Mouse (Mus musculus): Measurements from ENCODE around the gene Ncln. TPM values are rescaled to one million over a fixed set of nuclear protein-coding genes. Genes with fewer than 3 reads are reported as not detected.

Ncln gene
- total and polyA plus RNA-seq, 3 experiments, result 35.5 to 154 (median 58.2) TPM

DNA sequence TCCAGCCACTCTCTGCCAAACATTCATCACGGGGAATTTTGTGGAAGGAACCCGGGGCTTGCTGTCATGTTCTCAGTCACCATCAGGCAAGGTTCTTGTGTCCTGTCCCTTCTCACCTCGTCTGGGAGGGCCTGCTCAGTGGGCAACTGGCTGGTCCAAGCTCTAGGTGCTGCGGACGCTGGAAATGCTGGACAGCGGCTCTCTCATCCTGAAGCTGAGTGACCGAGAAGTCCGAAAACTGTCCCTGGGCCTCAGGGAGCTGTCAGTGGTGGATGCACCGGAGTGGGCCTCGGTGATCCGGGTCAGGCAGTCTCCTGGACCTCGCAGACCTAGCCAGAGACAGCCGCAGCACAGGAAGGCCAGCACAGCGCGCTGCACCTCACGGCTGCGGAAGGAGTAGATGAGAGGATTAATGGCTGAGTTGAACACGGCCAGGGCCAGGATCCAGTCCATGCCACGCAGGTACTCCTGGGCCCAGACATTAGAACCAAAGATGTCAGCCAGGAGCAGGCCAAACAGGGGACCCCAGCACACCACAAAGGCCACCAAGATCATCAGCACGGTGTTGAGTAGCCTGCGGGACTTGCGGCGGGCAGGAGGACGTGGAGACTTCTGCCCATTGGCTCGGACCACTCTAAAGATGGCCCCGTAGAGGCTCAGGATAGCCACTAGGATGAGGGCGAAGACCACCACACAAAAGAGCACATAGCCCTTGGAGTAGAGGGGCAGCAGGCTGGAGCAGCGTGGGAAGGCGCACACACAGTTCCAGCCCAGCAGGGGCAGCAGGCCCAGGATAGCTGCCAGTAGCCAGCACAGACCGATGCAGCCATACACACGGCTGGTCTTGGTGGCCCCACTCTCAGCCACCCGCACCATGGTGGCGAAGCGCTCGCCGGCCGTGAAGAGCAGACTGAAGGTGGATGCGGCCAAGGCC is 2.4 kb upstream of the Ncln start:
- Histone ChIP-seq H3K9me3 (replicated peaks) (no peaks in the 10 kb centered on the region), H3K36me3 (replicated peaks) (peaks cover 62% of the 10 kb centered on the region), H3K27me3 (ENCODE audit: insufficient read depth, low read length) (no peaks in the 10 kb centered on the region), H3K4me1 (ENCODE audit: insufficient read depth, low read depth, low read length) (peaks cover 81% of the 10 kb centered on the region), H3K4me3 (ENCODE audit: low read depth, low read length) (peak overlapping the region; percentile 97; the same call in 1 of the 2 replicates)
- ATAC-seq (ENCODE audit: extremely low read depth, insufficient number of reproducible peaks, low FRiP score, poor library complexity, severe bottlenecking) (no peak), DNase-seq (ENCODE audit: low spot score) (no peak)
- no peak for TF ChIP-seq GATA2 (IDR thresholded peaks at IDR 0.05; ENCODE audit: borderline replicate concordance, low read depth, low read length)
- TF ChIP-seq CTCF (IDR thresholded peaks at IDR 0.05; ENCODE audit: low read depth, low read length), result peak; percentile 14; the same call in 1 of the 2 replicates

DNA sequence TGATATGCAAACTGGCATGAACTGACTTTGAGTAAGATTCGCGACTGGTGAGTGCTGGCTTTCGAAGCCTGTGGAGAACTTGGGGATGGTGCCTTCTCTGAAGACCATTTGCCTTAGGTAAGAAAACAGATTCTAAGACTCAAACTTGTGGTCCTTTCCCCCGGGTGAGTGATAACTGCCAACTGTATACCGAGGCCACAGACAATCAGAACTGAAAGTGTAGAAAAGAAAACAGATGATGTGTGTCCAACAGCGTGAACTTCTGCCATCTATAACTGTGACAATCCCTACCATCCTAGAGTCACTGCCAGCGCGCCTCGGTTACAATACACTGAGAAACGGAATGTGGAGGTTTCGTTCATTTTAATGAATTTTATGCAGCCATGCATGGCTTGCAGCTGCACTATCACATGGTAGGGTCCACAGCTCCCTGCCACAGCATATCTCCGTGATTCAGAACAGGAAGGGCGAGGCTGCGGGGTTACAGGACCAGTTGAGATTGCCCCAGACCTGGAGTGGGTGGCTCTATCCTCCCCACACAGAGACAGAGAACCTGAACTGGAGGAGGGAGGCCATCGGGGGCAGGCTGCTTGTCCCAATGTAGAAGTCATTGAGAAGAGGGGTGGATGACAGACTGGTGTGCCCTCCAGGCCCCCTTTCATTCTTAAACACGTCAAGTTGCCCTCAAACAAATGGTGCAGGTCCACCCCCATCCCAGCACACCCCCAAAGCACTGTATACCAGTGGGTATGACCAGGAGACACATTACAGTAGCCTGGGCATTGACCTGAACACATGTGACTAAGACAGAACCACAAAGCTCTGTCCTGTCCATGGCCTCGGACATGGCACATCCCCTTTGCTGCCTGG is 1.4 kb upstream of the Ncln start:
- TF ChIP-seq TAL1 (conservative IDR thresholded peaks at IDR 0.05; ENCODE audit: low read depth, low read length), result no peak
- no peak for TF ChIP-seq CTCF (IDR thresholded peaks at IDR 0.05; ENCODE audit: low read depth, low read length)
- no peak for TF ChIP-seq POLR2AphosphoS5 (IDR thresholded peaks at IDR 0.05; ENCODE audit: insufficient replicate concordance, low read depth, low read length)
- TF ChIP-seq GATA2 (IDR thresholded peaks at IDR 0.05; ENCODE audit: borderline replicate concordance, low read depth, low read length), result no peak
- no peak for TF ChIP-seq GATA1 (IDR thresholded peaks at IDR 0.05; ENCODE audit: borderline replicate concordance, low read length)
- Histone ChIP-seq H3K4me3 (ENCODE audit: low read depth, low read length) (peak overlapping the region; percentile 97; the same call in 1 of the 2 replicates), H3K36me3 (replicated peaks) (peaks cover 62% of the 10 kb centered on the region), H3K27me3 (ENCODE audit: insufficient read depth, low read length) (no peaks in the 10 kb centered on the region), H3K4me1 (ENCODE audit: insufficient read depth, low read depth, low read length) (peaks cover 83% of the 10 kb centered on the region), H3K9me3 (replicated peaks) (no peaks in the 10 kb centered on the region)
- DNase-seq (ENCODE audit: low spot score), result peak; percentile 70
- ATAC-seq (ENCODE audit: extremely low read depth, insufficient number of reproducible peaks, low FRiP score, poor library complexity, severe bottlenecking), result peak; percentile 57

DNA sequence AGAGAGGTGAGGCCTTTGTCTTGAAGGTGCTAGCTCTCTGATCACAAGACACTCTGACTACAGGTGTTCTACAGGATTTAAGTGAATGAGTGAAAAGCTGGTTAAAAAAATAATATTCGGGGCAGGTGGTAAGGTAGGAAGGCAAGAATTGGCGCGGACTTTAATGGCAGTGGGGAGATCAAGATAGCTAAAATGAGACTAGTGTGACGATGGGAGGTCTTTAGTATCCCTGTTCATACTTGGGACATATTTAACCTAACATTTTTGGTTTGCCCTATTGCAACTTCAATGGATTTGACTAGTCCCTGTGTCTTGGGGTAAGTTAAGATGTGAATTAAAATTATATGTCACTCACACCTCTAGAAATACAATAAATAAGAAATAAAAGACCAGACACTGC is 777 bp upstream of the Ncln start:
- TF ChIP-seq CTCF (IDR thresholded peaks at IDR 0.05; ENCODE audit: low read depth, low read length), result no peak
- TF ChIP-seq TAL1 (conservative IDR thresholded peaks at IDR 0.05; ENCODE audit: low read depth, low read length), result no peak
- no peak for TF ChIP-seq GATA1 (IDR thresholded peaks at IDR 0.05; ENCODE audit: borderline replicate concordance, low read length)
- no peak for TF ChIP-seq GATA2 (IDR thresholded peaks at IDR 0.05; ENCODE audit: borderline replicate concordance, low read depth, low read length)
- no peak for TF ChIP-seq POLR2AphosphoS5 (IDR thresholded peaks at IDR 0.05; ENCODE audit: insufficient replicate concordance, low read depth, low read length)
- no peak for DNase-seq (ENCODE audit: low spot score)
- ATAC-seq (ENCODE audit: extremely low read depth, insufficient number of reproducible peaks, low FRiP score, poor library complexity, severe bottlenecking), result no peak
- H3K4me1 ChIP-seq (ENCODE audit: insufficient read depth, low read depth, low read length), result peaks cover 83% of the 10 kb centered on the region
- no peaks in the 10 kb centered on the region for H3K27me3 ChIP-seq (ENCODE audit: insufficient read depth, low read length)
- peak overlapping the region; percentile 97; the same call in 1 of the 2 replicates for H3K4me3 ChIP-seq (ENCODE audit: low read depth, low read length)
- peaks cover 62% of the 10 kb centered on the region for H3K36me3 ChIP-seq (replicated peaks)
- H3K9me3 ChIP-seq (replicated peaks), result no peaks in the 10 kb centered on the region

DNA sequence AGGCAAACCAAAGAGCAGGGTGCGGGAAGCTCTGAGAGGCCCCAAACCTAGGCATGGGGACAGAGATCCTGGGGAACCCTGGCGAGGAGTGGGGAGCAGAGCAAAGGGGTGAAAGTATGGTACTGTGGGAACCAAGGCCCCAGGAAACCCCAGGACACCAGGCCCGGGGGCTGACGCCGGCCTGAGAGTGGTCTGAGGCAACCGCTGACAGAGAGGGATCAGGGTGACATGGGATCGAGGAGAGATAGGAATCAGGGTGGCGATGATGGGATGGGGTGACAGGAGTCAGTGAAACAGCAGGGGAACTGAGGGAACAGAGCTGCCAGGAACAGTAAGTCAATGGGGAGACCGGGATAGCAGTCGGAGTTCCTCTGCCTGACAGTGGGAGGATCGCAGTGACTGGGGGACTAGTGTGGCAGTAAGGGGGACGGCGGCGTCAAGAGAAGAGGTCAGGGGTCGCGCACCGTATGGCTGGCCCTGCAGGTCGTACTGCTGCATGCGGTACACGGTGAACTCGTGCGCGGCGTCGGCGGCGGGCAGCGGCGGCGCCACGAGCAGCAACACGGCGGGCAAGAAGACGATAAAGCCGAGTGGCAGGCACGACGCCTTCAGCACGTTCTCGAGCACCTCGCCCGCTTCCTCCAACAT is 452 bp downstream of the Ncln start:
- TF ChIP-seq GATA2 (IDR thresholded peaks at IDR 0.05; ENCODE audit: borderline replicate concordance, low read depth, low read length) (no peak), CTCF (IDR thresholded peaks at IDR 0.05; ENCODE audit: low read depth, low read length) (no peak), POLR2AphosphoS5 (IDR thresholded peaks at IDR 0.05; ENCODE audit: insufficient replicate concordance, low read depth, low read length) (no peak), TAL1 (conservative IDR thresholded peaks at IDR 0.05; ENCODE audit: low read depth, low read length) (no peak), GATA1 (IDR thresholded peaks at IDR 0.05; ENCODE audit: borderline replicate concordance, low read length) (no peak)
- ATAC-seq (ENCODE audit: extremely low read depth, insufficient number of reproducible peaks, low FRiP score, poor library complexity, severe bottlenecking), result no peak
- Histone ChIP-seq H3K4me1 (ENCODE audit: insufficient read depth, low read depth, low read length) (peaks cover 86% of the 10 kb centered on the region), H3K36me3 (replicated peaks) (peaks cover 64% of the 10 kb centered on the region), H3K4me3 (ENCODE audit: low read depth, low read length) (peak overlapping the region; percentile 97), H3K27me3 (ENCODE audit: insufficient read depth, low read length) (no peaks in the 10 kb centered on the region), H3K9me3 (replicated peaks) (no peaks in the 10 kb centered on the region)
- DNase-seq (ENCODE audit: low spot score), result no peak

DNA sequence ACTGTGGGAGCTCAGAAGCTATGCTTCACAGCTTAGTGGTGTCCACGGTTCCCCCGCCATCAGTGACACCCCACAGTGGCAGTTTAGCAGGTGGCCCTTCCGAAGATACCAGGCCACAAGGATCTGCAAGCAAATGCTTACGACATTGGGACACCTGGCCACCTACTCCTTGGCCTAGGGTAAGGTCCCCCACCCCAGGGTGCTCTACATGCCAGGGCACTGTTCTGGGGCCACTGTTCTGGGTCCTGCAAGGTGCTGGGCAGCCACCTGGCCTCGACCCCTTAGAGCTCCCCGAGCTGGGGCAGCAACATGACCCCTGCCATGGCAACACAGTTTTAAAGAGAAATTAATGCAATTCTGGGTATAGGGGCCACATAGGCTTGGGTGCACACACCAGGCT is 1.0 kb downstream of the Ncln start:
- Histone ChIP-seq H3K36me3 (replicated peaks) (peaks cover 65% of the 10 kb centered on the region), H3K9me3 (replicated peaks) (no peaks in the 10 kb centered on the region), H3K4me1 (ENCODE audit: insufficient read depth, low read depth, low read length) (peaks cover 84% of the 10 kb centered on the region), H3K27me3 (ENCODE audit: insufficient read depth, low read length) (no peaks in the 10 kb centered on the region), H3K4me3 (ENCODE audit: low read depth, low read length) (peak overlapping the region; percentile 97)
- no peak for DNase-seq (ENCODE audit: low spot score)
- no peak for ATAC-seq (ENCODE audit: extremely low read depth, insufficient number of reproducible peaks, low FRiP score, poor library complexity, severe bottlenecking)
- TF ChIP-seq GATA1 (IDR thresholded peaks at IDR 0.05; ENCODE audit: borderline replicate concordance, low read length) (no peak), GATA2 (IDR thresholded peaks at IDR 0.05; ENCODE audit: borderline replicate concordance, low read depth, low read length) (no peak), POLR2AphosphoS5 (IDR thresholded peaks at IDR 0.05; ENCODE audit: insufficient replicate concordance, low read depth, low read length) (no peak), CTCF (IDR thresholded peaks at IDR 0.05; ENCODE audit: low read depth, low read length) (no peak), TAL1 (conservative IDR thresholded peaks at IDR 0.05; ENCODE audit: low read depth, low read length) (no peak)
